Mouse (Mus musculus) liver, embryonic 11.5 days (tissue): Measurements from ENCODE around the gene Atp8a1. TPM values are rescaled to one million over a fixed set of nuclear protein-coding genes. Genes with fewer than 3 reads are reported as not detected.
A peak's percentile ranks its signal among the peaks of the same experiment; 100 is the strongest.

Source experiments
- ATAC-seq: fragments of 200-750 bp; cut with Nextera tagmentation; replicated peaks from 2 replicates; pipeline ENCODE4 v1.8.0; 2017; ENCODE audit warnings: moderate number of reproducible peaks, mild to moderate bottlenecking, moderate TSS enrichment, moderate library complexity; ENCODE audit not compliant: low FRiP score
- DNase-seq: peaks from one replicate; pipeline ENCODE4 v3.0.0-alpha.2; 2017; ENCODE audit warnings: low spot score
- H3K27ac ChIP-seq: fragments of 300-500 bp; sonication (generic); 2 replicates; pipeline ENCODE4 v1.5.1; 2014; ENCODE audit warnings: mild to moderate bottlenecking, low read depth, low read length, control low read depth
- H3K27me3 ChIP-seq: fragments of 300-500 bp; sonication (generic); replicated peaks from 2 replicates; pipeline ENCODE4 v1.6.1; 2014; ENCODE audit warnings: low read length, mixed read lengths; ENCODE audit not compliant: control insufficient read depth, insufficient read depth
- H3K36me3 ChIP-seq: fragments of 300-500 bp; sonication (generic); 2 replicates; pipeline ENCODE4 v1.6.1; 2014; ENCODE audit warnings: mild to moderate bottlenecking, low read length, moderate library complexity, mixed read lengths; ENCODE audit not compliant: control insufficient read depth, insufficient read depth
- H3K4me1 ChIP-seq: fragments of 300-500 bp; sonication (generic); replicated peaks from 2 replicates; pipeline ENCODE4 v1.6.1; 2014; ENCODE audit warnings: low read length, mixed read lengths; ENCODE audit not compliant: control insufficient read depth, insufficient read depth
- H3K4me2 ChIP-seq: fragments of 300-500 bp; sonication (generic); 2 replicates; pipeline ENCODE4 v1.6.1; 2014; ENCODE audit warnings: mild to moderate bottlenecking, control low read depth, moderate library complexity
- H3K4me3 ChIP-seq: fragments of 300-500 bp; sonication (generic); 2 replicates; pipeline ENCODE4 v1.5.1; 2014; ENCODE audit warnings: low read depth, low read length, control low read depth
- H3K9ac ChIP-seq: fragments of 300-500 bp; sonication (generic); 2 replicates; pipeline ENCODE4 v1.6.1; 2014; ENCODE audit warnings: low read depth, low read length, control low read depth
- H3K9me3 ChIP-seq: fragments of 300-500 bp; sonication (generic); 2 replicates; pipeline ENCODE4 v1.6.1; 2016; ENCODE audit warnings: low read length, inconsistent platforms, mixed read lengths; ENCODE audit not compliant: control insufficient read depth
- WGBS: fragments of 180-500 bp; shearing (Covaris S2); extraction: QIAGEN DNeasy Blood & Tissue Kit; methylation state at CpG from one replicate; pipeline ENCODE4 v1.1.7; 2014; 5-methylcytosine and 5-hydroxymethylcytosine counted together
- polyA plus RNA-seq: library from polyadenylated mRNA; unstranded; fragments of >200 nt; fragmentation: Nextera tagmentation; extraction: Ambion mirVana; gene quantifications from 2 replicates; pipeline ENCODE4 v1.2.1, GENCODE M21; 2014

The Atp8a1 gene
- polyA plus RNA-seq, 1 experiment from 2014 or later: 60.5 TPM

GRCm38 (mm10) chr5:67649156-67649555 lies 198.1 kb downstream of the Atp8a1 start:
- no peak overlapping the region for H3K4me2 ChIP-seq
- H3K9me3 ChIP-seq: no peaks in the 10 kb centered on the region
- peaks cover 6% of the 10 kb centered on the region; the same call in 1 of the 2 replicates for H3K36me3 ChIP-seq
- no peak overlapping the region for H3K4me3 ChIP-seq
- WGBS: 84% methylated on average over 4 of the region's 4 CpGs
- H3K9ac ChIP-seq: no peak overlapping the region
- H3K4me1 ChIP-seq: no peaks in the 10 kb centered on the region
- DNase-seq (no peak), ATAC-seq (no peak)
- no peak overlapping the region for H3K27ac ChIP-seq
- H3K27me3 ChIP-seq: no peaks in the 10 kb centered on the region

- Histone ChIP-seq H3K36me3 (peaks cover 6% of the 10 kb centered on the region; the same call in 1 of the 2 replicates), H3K9ac (no peak overlapping the region), H3K4me2 (no peak overlapping the region), H3K4me3 (no peak overlapping the region), H3K27me3 (no peaks in the 10 kb centered on the region), H3K9me3 (no peaks in the 10 kb centered on the region), H3K27ac (no peak overlapping the region), H3K4me1 (no peaks in the 10 kb centered on the region)
- 82% methylated on average over 21 of the region's 21 CpGs for WGBS
- ATAC-seq: no peak; the same call in 1 of the 2 replicates
- no peak for DNase-seq
Observed at GRCm38 (mm10) chr5:67647568-67647967, 199.7 kb downstream of the Atp8a1 start.

- no peak for ATAC-seq
- Histone ChIP-seq H3K9me3 (no peaks in the 10 kb centered on the region), H3K9ac (no peak overlapping the region), H3K27me3 (no peaks in the 10 kb centered on the region), H3K27ac (no peak overlapping the region), H3K4me1 (no peaks in the 10 kb centered on the region), H3K4me3 (no peak overlapping the region), H3K4me2 (no peak overlapping the region), H3K36me3 (peaks cover 6% of the 10 kb centered on the region; the same call in 1 of the 2 replicates)
- 79% methylated on average over 20 of the region's 20 CpGs for WGBS
- no peak for DNase-seq
Observed at GRCm38 (mm10) chr5:67646756-67647529, 200.3 kb downstream of the Atp8a1 start.

- DNase-seq: no peak
- no peaks in the 10 kb centered on the region for H3K27me3 ChIP-seq
- H3K4me2 ChIP-seq: no peak overlapping the region
- 92% methylated on average over 5 of the region's 5 CpGs for WGBS
- peaks cover 6% of the 10 kb centered on the region; the same call in 1 of the 2 replicates for H3K36me3 ChIP-seq
- no peak overlapping the region for H3K9ac ChIP-seq
- no peaks in the 10 kb centered on the region for H3K4me1 ChIP-seq
- H3K27ac ChIP-seq: no peak overlapping the region
- no peak overlapping the region for H3K4me3 ChIP-seq
- ATAC-seq: no peak
- no peaks in the 10 kb centered on the region for H3K9me3 ChIP-seq
Observed at GRCm38 (mm10) chr5:67643537-67644255, 203.5 kb downstream of the Atp8a1 start.

GRCm38 (mm10) chr5:67641406-67642120 lies 205.7 kb downstream of the Atp8a1 start:
- H3K4me3 ChIP-seq: no peak overlapping the region
- H3K9ac ChIP-seq: no peak overlapping the region
- ATAC-seq: no peak
- 77% methylated on average over 8 of the region's 8 CpGs for WGBS
- H3K9me3 ChIP-seq: no peaks in the 10 kb centered on the region
- H3K4me1 ChIP-seq: no peaks in the 10 kb centered on the region
- DNase-seq: no peak
- H3K4me2 ChIP-seq: no peak overlapping the region
- no peak overlapping the region for H3K27ac ChIP-seq
- no peaks in the 10 kb centered on the region for H3K27me3 ChIP-seq
- no peaks in the 10 kb centered on the region for H3K36me3 ChIP-seq

GRCm38 (mm10) chr5:67640596-67641312 lies 206.5 kb downstream of the Atp8a1 start:
- Histone ChIP-seq H3K4me3 (no peak overlapping the region), H3K27me3 (no peaks in the 10 kb centered on the region), H3K9me3 (no peaks in the 10 kb centered on the region), H3K4me1 (no peaks in the 10 kb centered on the region), H3K4me2 (no peak overlapping the region), H3K27ac (no peak overlapping the region), H3K9ac (no peak overlapping the region), H3K36me3 (no peaks in the 10 kb centered on the region)
- WGBS: 72% methylated on average over 8 of the region's 8 CpGs
- no peak for DNase-seq
- no peak for ATAC-seq

GRCm38 (mm10) chr5:67634339-67634738 lies 212.9 kb downstream of the Atp8a1 start:
- Histone ChIP-seq H3K9me3 (no peaks in the 10 kb centered on the region), H3K9ac (no peak overlapping the region), H3K4me3 (no peak overlapping the region), H3K4me2 (no peak overlapping the region), H3K36me3 (no peaks in the 10 kb centered on the region), H3K27me3 (no peaks in the 10 kb centered on the region), H3K27ac (no peak overlapping the region), H3K4me1 (peaks cover 7% of the 10 kb centered on the region)
- WGBS: 71% methylated on average over 3 of the region's 3 CpGs
- no peak for ATAC-seq
- no peak for DNase-seq

GRCm38 (mm10) chr5:67633831-67634268 lies 213.4 kb downstream of the Atp8a1 start:
- Histone ChIP-seq H3K27me3 (no peaks in the 10 kb centered on the region), H3K36me3 (no peaks in the 10 kb centered on the region), H3K9ac (no peak overlapping the region), H3K4me2 (no peak overlapping the region), H3K4me3 (no peak overlapping the region), H3K4me1 (peaks cover 7% of the 10 kb centered on the region), H3K9me3 (no peaks in the 10 kb centered on the region), H3K27ac (no peak overlapping the region; the same call in 1 of the 2 replicates)
- ATAC-seq: 0 out of 2 replicates have a peak, but pooled peaks have one; percentile 47
- WGBS: 33% methylated on average over 10 of the region's 10 CpGs
- no peak for DNase-seq
